Mouse (Mus musculus): ENCODE results near the gene Pbx2. TPM values are rescaled to one million over a fixed set of nuclear protein-coding genes. Genes with fewer than 3 reads are reported as not detected.
A peak's percentile ranks its signal among the peaks of the same experiment; 100 is the strongest.

The Pbx2 gene
- polyA plus RNA-seq, 1 experiment from 2014 or later: 8.5 TPM

DNA sequence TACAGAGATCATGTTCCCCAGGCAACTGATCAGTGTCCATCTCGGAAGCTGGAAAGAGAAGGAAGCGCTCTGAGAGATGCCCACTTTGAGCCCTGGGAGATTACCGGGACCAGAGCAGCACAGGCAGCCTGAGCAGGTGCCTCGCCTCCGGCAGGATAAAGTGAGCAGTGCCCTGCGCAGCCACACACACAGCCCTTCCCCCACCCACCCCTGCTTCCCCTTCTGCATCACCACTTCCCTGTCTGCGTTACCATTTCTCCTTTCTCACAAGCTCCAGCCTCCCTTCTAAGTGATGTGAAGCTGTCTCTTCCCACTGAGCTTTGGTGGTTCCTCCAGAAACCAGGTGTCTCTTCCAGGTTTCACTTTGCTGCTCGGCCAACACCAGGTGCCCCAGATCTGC, 29.9 kb upstream of the Pbx2 start:
- Histone ChIP-seq H3K36me3 (no peaks in the 10 kb centered on the region), H3K27me3 (replicated peaks) (no peaks in the 10 kb centered on the region), H3K4me3 (replicated peaks) (no peak overlapping the region), H3K4me2 (no peak overlapping the region), H3K9ac (no peak overlapping the region), H3K9me3 (no peaks in the 10 kb centered on the region), H3K4me1 (peaks cover 9% of the 10 kb centered on the region; the same call in 1 of the 2 replicates), H3K27ac (peak overlapping the region; percentile 62; the same call in 1 of the 2 replicates)
- ATAC-seq (ENCODE audit: insufficient read depth, low FRiP score, low read depth): no peak
- WGBS: 54% methylated on average over 8 of the region's 8 CpGs

DNA sequence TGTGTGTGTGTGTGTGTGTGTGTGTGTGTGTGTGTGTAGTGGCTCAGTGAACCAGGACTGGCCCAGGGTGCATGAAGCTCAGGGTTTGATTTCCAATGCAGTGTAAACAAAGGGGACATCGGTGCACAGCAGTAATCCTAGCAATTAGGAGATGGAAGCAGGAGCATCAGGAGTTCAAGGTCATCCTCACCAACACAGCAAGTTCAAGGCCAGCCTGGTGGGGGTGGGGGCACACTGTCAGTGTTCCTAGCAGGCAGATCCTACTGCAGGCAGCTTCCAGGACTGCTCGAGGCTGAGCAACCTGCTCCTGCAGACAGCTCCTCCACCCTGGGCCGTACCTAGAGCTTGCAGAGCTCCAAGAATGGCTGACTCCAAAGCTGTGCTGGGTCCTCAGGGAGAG, 28.5 kb upstream of the Pbx2 start:
- H3K4me2 ChIP-seq: no peak overlapping the region
- WGBS: 50% methylated on average over 3 of the region's 3 CpGs
- no peak for ATAC-seq (ENCODE audit: insufficient read depth, low FRiP score, low read depth)

DNA sequence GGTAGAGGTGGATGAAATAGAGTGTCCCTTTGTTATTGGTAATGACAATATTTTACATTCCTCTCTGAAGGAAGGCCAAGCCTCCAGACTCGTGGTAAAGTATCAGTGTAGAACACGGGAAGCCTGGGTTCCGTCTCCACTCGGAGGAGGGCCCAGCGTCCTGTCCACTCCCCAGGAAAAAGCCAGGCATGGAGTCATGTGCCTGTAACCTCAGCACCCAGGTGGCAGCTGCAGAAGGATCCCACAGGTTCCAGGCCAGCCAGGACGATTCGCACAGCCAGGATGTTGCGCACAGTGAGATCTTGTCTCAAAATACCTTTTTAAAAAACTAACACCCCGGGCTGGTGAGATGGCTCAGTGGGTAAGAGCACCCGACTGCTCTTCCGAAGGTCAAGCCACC, 27.7 kb upstream of the Pbx2 start:
- H3K9me3 ChIP-seq: no peaks in the 10 kb centered on the region
- peak overlapping the region; percentile 11; the same call in 1 of the 2 replicates for H3K27ac ChIP-seq
- H3K27me3 ChIP-seq (replicated peaks): no peaks in the 10 kb centered on the region
- no peak for ATAC-seq (ENCODE audit: insufficient read depth, low FRiP score, low read depth)
- H3K4me1 ChIP-seq: peaks cover 9% of the 10 kb centered on the region; the same call in 1 of the 2 replicates
- H3K4me2 ChIP-seq: no peak overlapping the region
- H3K4me3 ChIP-seq (replicated peaks): no peak overlapping the region
- H3K36me3 ChIP-seq: no peaks in the 10 kb centered on the region
- 70% methylated on average over 11 of the region's 11 CpGs for WGBS
- no peak overlapping the region for H3K9ac ChIP-seq

More for the DNA sequence above, 28.5 kb upstream of the Pbx2 start:
- H3K36me3 ChIP-seq: no peaks in the 10 kb centered on the region
- no peaks in the 10 kb centered on the region for H3K27me3 ChIP-seq (replicated peaks)
- H3K4me3 ChIP-seq (replicated peaks): no peak overlapping the region
- H3K9ac ChIP-seq: no peak overlapping the region
- peaks cover 9% of the 10 kb centered on the region; the same call in 1 of the 2 replicates for H3K4me1 ChIP-seq
- H3K27ac ChIP-seq: no peak overlapping the region
- H3K9me3 ChIP-seq: no peaks in the 10 kb centered on the region

DNA sequence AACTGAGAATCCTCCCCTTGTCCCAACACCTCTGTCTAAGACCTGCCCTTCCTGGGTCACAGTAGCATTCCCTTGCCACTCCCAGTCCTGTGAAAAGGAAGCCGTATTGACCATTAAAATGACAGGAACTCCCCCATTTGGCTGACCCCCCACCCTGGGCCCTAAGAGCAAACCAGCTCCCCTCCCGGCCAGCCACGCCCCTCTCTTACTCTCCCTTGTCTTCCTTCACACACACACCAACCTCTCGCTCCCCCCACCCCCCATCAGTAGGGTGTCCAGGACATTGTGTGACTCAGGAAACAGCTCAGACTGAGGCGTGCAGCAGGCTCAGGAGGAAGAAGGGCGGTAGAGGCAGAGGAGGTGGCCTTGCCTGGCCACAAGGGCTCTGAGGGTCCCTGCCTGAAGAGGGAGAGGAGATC, 27.1 kb upstream of the Pbx2 start, which contains the start of gene Notch4:
Notch4 (plus strand) TSS at position 266 of the 419 bp plus-strand sequence.
- H3K4me3 ChIP-seq (replicated peaks): peak within 1 kb of the TSS; percentile 12; the same call in 1 of the 2 replicates
- H3K9me3 ChIP-seq: no peaks in the 10 kb centered on the region
- no peak within 1 kb of the TSS for H3K9ac ChIP-seq
- peak within 1 kb of the TSS; percentile 63 for H3K27ac ChIP-seq
- H3K4me2 ChIP-seq: peak within 1 kb of the TSS; percentile 34
- H3K36me3 ChIP-seq: no peaks in the 10 kb centered on the region
- no peaks in the 10 kb centered on the region for H3K27me3 ChIP-seq (replicated peaks)
- H3K4me1 ChIP-seq: peaks cover 9% of the 10 kb centered on the region; the same call in 1 of the 2 replicates
- peak; percentile 20; the same call in 1 of the 2 replicates for ATAC-seq (ENCODE audit: insufficient read depth, low FRiP score, low read depth)
- 14% methylated on average over 6 of the region's 6 CpGs for WGBS

DNA sequence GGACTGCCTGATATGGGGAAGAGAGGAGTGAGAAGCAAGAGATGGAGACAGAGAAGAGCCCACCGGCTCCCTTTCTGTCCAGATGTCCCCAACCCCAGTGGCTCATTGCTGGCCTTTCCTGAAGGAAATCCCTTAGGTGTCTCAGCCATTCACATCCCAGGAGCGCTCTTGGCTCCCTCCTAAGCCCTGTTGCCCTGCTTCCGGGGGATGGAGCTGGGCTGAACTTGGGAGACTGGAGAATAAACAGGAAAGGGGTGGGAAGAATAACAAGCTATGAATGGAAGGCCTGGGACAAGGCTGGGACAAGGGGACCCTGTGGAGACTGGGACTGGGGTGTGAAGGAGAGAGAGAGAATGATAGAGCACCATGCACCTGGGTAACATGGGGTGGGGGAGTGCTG, 26.3 kb upstream of the Pbx2 start:
- Histone ChIP-seq H3K27me3 (replicated peaks) (no peaks in the 10 kb centered on the region), H3K4me3 (replicated peaks) (0 out of 2 replicates have a peak overlapping the region, but pooled peaks have one; percentile 12), H3K27ac (peak overlapping the region; percentile 63), H3K9ac (no peak overlapping the region), H3K36me3 (no peaks in the 10 kb centered on the region), H3K4me2 (peak overlapping the region; percentile 34), H3K4me1 (peaks cover 9% of the 10 kb centered on the region; the same call in 1 of the 2 replicates), H3K9me3 (no peaks in the 10 kb centered on the region)
- WGBS: 54% methylated on average over 3 of the region's 3 CpGs
- no peak for ATAC-seq (ENCODE audit: insufficient read depth, low FRiP score, low read depth)

DNA sequence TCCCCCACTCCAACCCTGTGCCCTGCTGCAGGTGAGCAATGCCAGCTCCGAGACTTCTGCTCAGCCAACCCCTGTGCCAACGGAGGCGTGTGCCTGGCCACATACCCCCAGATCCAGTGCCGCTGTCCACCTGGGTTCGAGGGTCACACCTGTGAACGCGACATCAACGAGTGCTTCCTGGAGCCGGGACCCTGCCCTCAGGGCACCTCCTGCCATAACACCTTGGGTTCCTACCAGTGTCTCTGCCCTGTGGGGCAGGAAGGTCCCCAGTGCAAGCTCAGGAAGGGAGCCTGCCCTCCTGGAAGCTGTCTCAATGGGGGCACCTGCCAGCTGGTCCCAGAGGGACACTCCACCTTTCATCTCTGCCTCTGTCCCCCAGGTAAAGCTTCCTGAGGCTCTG, 23.8 kb upstream of the Pbx2 start:
- H3K36me3 ChIP-seq: no peaks in the 10 kb centered on the region
- H3K27ac ChIP-seq: no peak overlapping the region
- ATAC-seq (ENCODE audit: insufficient read depth, low FRiP score, low read depth): no peak
- no peak overlapping the region for H3K4me2 ChIP-seq
- WGBS: 49% methylated on average over 9 of the region's 9 CpGs
- peaks cover 9% of the 10 kb centered on the region; the same call in 1 of the 2 replicates for H3K4me1 ChIP-seq
- no peaks in the 10 kb centered on the region for H3K9me3 ChIP-seq
- no peak overlapping the region for H3K4me3 ChIP-seq (replicated peaks)
- H3K9ac ChIP-seq: no peak overlapping the region
- no peaks in the 10 kb centered on the region for H3K27me3 ChIP-seq (replicated peaks)

DNA sequence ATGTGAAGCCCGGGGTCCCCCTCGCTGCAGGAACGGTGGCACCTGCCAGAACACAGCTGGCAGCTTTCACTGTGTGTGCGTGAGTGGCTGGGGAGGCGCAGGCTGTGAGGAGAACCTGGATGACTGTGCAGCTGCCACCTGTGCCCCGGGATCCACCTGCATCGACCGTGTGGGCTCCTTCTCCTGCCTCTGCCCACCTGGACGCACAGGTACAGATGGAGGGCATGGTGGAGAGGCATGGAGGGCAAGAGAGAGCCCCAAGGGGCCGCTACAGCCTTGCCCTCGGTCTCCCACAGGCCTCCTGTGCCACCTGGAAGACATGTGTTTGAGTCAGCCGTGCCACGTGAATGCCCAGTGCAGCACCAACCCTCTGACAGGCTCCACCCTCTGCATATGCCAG, 22.6 kb upstream of the Pbx2 start:
- no peak overlapping the region for H3K27ac ChIP-seq

DNA sequence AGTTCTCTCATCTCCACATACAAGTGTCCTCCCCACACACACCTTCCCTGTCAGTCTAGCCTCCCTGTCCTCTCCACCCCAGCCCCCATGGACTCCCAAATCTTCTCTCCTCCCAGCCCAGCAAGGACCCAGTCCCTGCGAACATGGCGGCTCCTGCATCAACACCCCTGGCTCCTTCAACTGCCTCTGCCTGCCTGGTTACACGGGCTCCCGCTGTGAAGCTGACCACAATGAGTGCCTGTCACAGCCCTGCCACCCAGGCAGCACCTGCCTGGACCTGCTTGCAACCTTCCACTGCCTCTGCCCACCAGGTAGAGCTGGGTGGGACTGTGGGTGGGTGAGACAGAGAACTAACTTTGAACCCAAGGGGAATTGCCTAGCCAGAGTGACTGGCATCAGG, 21.1 kb upstream of the Pbx2 start:
- no peak for ATAC-seq (ENCODE audit: insufficient read depth, low FRiP score, low read depth)
- WGBS: 67% methylated on average over 4 of the region's 4 CpGs
- H3K9me3 ChIP-seq: no peaks in the 10 kb centered on the region
- H3K4me1 ChIP-seq: no peaks in the 10 kb centered on the region
- H3K36me3 ChIP-seq: no peaks in the 10 kb centered on the region
- no peak overlapping the region for H3K9ac ChIP-seq
- no peak overlapping the region for H3K4me3 ChIP-seq (replicated peaks)
- no peak overlapping the region for H3K27ac ChIP-seq
- no peak overlapping the region for H3K4me2 ChIP-seq
- H3K27me3 ChIP-seq (replicated peaks): no peaks in the 10 kb centered on the region

More for the DNA sequence above, 22.6 kb upstream of the Pbx2 start:
- no peaks in the 10 kb centered on the region for H3K27me3 ChIP-seq (replicated peaks)
- H3K4me2 ChIP-seq: no peak overlapping the region
- no peak for ATAC-seq (ENCODE audit: insufficient read depth, low FRiP score, low read depth)
- peaks cover 9% of the 10 kb centered on the region; the same call in 1 of the 2 replicates for H3K4me1 ChIP-seq
- H3K4me3 ChIP-seq (replicated peaks): no peak overlapping the region
- no peaks in the 10 kb centered on the region for H3K36me3 ChIP-seq
- no peaks in the 10 kb centered on the region for H3K9me3 ChIP-seq
- WGBS: 71% methylated on average over 13 of the region's 13 CpGs
- no peak overlapping the region for H3K9ac ChIP-seq

DNA sequence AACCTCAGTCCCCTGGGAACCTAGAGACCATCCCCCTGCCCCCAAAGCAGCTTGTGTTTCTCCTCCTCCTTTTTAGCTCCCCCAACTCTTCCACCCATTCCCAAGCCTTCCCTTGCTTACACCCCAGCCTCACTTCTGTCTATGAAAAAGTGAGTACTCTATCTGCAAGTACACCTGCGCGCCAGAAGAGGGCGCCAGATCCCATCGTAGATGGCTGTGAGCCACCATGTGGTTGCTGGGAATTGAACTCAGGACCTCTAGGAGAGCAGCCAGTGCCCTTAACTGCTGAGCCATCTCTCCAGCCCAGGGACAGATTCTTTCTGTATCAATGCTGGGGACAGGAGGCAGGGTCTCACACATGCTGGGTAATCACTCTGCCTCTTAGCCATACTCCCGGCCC, 19.2 kb upstream of the Pbx2 start:
- ATAC-seq (ENCODE audit: insufficient read depth, low FRiP score, low read depth): no peak
- Histone ChIP-seq H3K4me3 (replicated peaks) (no peak overlapping the region), H3K36me3 (no peaks in the 10 kb centered on the region), H3K4me1 (peaks cover 7% of the 10 kb centered on the region), H3K27ac (no peak overlapping the region), H3K4me2 (no peak overlapping the region), H3K9ac (no peak overlapping the region), H3K9me3 (no peaks in the 10 kb centered on the region), H3K27me3 (replicated peaks) (no peaks in the 10 kb centered on the region)
- 18% methylated on average over 5 of the region's 5 CpGs for WGBS

DNA sequence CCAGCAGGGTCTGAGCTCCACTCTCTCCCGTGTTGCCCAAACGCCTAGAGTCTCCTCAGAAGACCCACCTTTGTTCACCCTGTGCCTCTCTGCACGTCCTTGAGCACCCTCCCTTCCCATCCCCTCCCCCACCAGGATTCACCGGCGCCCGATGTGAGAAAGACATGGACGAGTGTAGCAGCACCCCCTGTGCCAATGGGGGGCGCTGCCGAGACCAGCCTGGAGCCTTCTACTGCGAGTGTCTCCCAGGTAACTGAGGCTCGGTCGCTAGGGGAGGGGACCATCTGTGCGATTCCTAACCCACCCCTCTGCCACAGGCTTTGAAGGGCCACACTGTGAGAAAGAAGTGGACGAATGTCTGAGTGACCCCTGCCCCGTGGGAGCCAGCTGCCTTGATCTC, 18.7 kb upstream of the Pbx2 start:
- no peak overlapping the region for H3K9ac ChIP-seq
- ATAC-seq (ENCODE audit: insufficient read depth, low FRiP score, low read depth): no peak
- H3K4me1 ChIP-seq: peaks cover 9% of the 10 kb centered on the region
- H3K4me3 ChIP-seq (replicated peaks): no peak overlapping the region
- H3K4me2 ChIP-seq: no peak overlapping the region
- no peak overlapping the region for H3K27ac ChIP-seq
- WGBS: 16% methylated on average over 15 of the region's 15 CpGs
- H3K36me3 ChIP-seq: no peaks in the 10 kb centered on the region
- H3K9me3 ChIP-seq: no peaks in the 10 kb centered on the region
- no peaks in the 10 kb centered on the region for H3K27me3 ChIP-seq (replicated peaks)

DNA sequence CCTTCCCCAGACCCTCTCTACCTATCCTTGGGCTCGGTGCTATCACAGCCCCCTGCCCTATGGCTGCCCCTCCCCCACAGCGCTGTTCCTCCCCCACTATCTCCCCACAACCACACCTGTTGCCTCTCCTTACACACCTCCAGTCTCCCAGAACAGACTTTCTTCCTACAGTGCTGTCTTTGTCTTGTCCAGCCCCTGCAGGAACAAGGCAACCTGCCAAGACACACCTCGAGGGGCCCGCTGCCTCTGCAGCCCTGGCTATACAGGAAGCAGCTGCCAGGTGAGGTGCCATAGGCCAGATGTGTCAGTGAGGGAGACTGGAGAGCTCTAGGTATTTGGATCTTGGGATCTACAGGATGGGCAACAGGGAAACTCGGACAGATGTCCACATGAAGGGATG, 14.5 kb upstream of the Pbx2 start:
- Histone ChIP-seq H3K27ac (no peak overlapping the region), H3K4me3 (replicated peaks) (no peak overlapping the region), H3K27me3 (replicated peaks) (no peaks in the 10 kb centered on the region), H3K9ac (no peak overlapping the region), H3K4me2 (no peak overlapping the region), H3K36me3 (no peaks in the 10 kb centered on the region), H3K4me1 (peaks cover 12% of the 10 kb centered on the region), H3K9me3 (no peaks in the 10 kb centered on the region)
- 57% methylated on average over 5 of the region's 5 CpGs for WGBS
- ATAC-seq (ENCODE audit: insufficient read depth, low FRiP score, low read depth): peak; percentile 59; the same call in 1 of the 2 replicates

DNA sequence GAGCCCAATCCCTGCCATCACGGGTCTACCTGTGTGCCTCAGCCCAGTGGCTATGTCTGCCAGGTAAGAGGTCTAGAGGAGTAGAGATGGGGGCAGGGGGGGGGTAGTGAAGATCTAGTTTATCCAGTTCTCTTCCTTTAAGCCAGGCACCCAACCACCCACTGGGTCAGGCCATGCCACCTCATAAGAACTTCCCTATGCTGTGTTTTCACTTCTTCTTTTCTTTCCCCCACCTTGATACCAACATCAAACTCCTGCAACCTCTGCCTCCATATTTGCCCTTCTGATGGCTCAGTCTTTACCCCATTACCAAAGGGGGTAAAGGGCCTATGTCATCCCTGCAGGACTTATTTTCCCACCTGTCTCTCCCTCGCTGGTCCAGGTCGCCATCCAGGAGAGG, 13.0 kb upstream of the Pbx2 start:
- Histone ChIP-seq H3K4me1 (peaks cover 12% of the 10 kb centered on the region), H3K36me3 (no peaks in the 10 kb centered on the region), H3K9me3 (no peaks in the 10 kb centered on the region), H3K9ac (no peak overlapping the region), H3K27ac (no peak overlapping the region), H3K4me2 (no peak overlapping the region), H3K4me3 (replicated peaks) (no peak overlapping the region), H3K27me3 (replicated peaks) (no peaks in the 10 kb centered on the region)
- ATAC-seq (ENCODE audit: insufficient read depth, low FRiP score, low read depth): no peak
- 90% methylated on average over 3 of the region's 3 CpGs for WGBS

DNA sequence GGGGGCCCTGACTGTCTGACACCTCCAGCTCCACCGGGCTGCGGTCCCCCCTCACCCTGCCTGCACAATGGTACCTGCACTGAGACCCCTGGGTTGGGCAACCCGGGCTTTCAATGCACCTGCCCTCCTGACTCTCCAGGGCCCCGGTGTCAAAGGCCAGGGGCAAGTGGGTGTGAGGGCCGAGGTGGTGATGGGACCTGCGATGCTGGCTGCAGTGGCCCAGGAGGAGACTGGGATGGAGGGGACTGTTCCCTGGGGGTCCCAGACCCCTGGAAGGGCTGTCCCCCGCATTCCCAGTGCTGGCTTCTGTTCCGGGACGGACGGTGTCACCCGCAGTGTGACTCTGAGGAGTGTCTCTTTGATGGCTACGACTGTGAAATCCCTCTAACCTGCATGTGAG, 8.5 kb upstream of the Pbx2 start:
- H3K27ac ChIP-seq: no peak overlapping the region
- H3K9me3 ChIP-seq: no peaks in the 10 kb centered on the region
- H3K27me3 ChIP-seq (replicated peaks): no peaks in the 10 kb centered on the region
- no peak overlapping the region for H3K4me3 ChIP-seq (replicated peaks)
- ATAC-seq (ENCODE audit: insufficient read depth, low FRiP score, low read depth): no peak
- peaks cover 15% of the 10 kb centered on the region for H3K4me1 ChIP-seq
- 79% methylated on average over 12 of the region's 12 CpGs for WGBS
- H3K9ac ChIP-seq: no peak overlapping the region
- no peaks in the 10 kb centered on the region for H3K36me3 ChIP-seq
- no peak overlapping the region for H3K4me2 ChIP-seq
